Mouse (Mus musculus): Measurements from ENCODE around the gene C87436.

C87436 gene

DNA sequence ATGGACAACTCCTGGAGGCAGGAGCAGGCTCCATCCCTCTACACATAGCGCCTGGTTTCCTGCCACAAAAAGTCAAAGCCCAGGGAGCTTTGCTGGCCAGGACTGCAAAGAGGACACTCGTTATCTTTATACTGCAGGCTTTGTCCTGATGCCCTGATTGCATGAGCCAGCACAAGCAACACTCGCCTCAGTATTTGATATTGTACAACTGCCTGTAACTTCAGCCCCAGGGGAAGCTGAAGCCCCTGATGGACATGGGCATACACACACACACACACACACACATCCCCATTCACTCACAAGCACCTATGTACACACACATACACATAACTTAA is 71.7 kb downstream of the C87436 start:
- no peak for DNase-seq (ENCODE audit: low spot score in 2 of 2)

DNA sequence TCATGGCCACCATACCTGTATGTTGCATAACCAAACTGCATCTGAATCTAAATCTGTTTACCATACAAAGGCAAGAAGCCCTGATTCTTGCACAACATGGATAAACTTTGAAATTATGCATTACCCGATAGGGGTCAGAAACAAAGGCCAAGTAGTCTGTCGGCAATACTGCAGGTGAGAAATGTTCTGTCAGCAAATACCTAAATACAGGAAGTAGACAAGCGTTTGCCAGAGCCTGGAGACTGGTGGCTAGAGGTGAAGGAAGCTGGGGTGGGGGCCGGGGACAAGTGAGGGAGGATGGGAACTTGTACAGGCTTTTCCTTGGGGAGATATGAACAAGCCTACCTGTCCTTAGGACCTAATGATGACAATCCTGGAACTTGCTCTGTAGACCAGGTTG is 72.8 kb downstream of the C87436 start:
- no peak for DNase-seq (ENCODE audit: low spot score in 2 of 2)

DNA sequence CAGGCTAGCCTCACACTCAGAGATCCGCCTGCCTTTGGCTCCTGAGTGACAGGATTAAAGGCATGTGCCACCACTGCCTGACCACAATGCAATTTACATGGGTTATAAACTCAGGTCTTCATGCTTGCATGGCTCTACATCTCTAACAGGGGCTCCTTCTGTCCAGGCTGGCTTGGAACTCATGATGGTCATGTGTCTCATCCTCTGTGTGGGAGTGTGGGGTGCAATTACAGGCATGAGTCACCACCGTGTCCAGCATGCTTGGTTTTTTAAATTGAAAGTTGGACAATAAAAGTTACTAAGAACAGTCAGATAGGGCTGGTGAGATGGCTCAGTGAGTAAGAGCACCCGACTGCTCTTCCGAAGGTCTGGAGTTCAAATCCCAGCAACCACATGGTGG is 75.1 kb downstream of the C87436 start:
- DNase-seq (ENCODE audit: low spot score in 2 of 2), result no peak

DNA sequence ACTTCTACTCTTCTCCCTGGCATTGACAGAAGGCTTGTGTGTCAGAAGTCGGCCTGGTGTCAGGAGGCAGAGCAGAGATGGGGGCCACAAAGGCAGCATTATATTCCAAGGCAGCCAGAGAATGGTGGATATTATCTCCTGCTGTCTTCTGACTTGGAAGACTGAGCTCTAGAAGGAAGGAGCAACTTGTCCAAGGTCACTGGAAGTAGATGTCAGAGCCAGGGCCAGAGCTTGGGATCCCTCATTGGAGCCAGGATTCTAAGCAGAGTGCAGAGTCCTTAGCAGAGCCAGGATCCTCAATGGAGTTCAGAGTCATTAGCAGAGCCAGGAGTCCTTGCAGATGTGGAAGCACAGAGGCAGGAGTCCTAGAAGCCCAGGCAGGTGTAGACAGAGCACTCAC is 77.8 kb downstream of the C87436 start:
- DNase-seq (ENCODE audit: low spot score in 2 of 2), result no peak

DNA sequence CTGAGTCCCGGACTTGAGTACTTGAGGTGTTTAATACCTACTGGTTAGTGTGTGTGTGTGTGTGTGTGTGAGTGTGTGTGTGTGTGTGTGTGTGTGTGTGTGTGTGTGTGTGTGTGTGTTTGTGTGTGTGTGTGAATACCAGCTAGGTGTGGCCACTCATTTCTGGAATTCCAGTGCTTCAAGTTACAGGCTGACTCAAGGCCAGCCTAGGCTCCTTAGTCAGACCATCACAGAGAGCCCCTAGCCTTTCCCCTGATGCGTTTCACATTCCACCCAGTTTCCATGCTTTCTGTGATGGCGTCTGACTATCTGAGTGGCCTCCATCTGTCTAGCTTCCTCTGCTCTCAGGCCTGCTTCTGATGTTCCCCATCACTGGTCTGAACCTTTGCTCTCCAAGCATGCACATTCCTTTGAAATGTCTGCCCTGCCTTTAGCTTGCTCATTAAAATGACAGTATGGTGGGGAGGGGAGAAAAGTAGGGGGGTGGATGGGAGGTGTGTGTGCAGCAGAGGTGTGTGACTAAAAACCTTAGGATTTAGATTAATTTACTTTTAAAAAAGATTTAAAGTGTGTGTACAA is 81.7 kb downstream of the C87436 start:
- DNase-seq (ENCODE audit: low spot score in 2 of 2), result no peak

DNA sequence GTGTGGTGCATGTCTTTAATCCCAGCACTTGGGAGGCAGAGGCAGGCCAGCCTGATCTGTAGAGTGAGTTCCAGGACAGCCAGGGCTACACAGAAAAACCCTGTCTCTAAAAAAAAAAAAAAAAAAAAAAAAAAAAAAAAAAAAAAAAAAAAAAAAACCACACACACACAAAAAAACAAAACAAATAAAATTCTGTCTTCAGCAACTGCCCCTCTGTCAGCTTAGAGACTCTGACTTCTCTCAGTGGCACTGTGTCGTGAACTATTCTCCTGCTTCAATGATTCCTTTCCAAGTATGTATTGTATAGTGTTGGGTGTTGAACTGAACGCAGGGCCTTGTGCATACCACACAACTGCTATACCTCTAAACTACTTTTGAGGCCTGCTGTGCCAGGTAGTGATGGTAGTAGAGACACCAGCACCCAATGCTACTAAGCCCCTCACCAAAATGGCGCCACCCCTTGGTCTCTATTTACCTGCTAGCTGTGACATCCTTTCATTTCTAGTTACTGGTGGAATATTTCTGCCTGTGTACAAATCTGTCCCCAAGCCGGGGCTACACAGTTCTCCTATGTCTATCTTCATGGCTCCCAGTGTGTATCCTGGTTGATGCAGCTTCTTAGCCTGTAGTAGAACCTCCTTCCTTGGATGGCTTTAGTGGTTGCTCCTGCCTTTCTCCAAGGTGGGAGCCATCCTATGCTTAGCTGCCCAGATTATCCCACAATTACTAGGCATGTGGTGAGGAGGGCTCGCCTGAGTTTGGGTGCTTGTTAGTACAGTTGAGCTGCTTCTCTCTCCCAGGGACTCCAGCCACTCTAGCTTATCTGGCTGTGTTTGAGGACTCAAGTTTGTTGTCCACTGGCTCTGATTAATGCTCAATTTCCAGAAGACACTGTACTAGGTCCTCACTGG is 84.1 kb downstream of the C87436 start:
- no peak for DNase-seq (ENCODE audit: low spot score in 2 of 2)

Measured in frontal cortex, postnatal 14 days (tissue).